Mouse (Mus musculus) megakaryocyte progenitor cell, adult 5-6 weeks (primary cell): Measurements from ENCODE around the gene Zscan22. TPM values are rescaled to one million over a fixed set of nuclear protein-coding genes. Genes with fewer than 3 reads are reported as not detected.
"Not testable (repeated sequence)": the region's sequence is repeated elsewhere in the genome, so short reads cannot be mapped to it uniquely, and the experiment has no call there.

ENCODE experiments used
- ATAC-seq: replicated peaks from 2 replicates; pipeline ENCODE4 v1.8.0; 2016; ENCODE audit warnings: mild to moderate bottlenecking, moderate TSS enrichment, inconsistent platforms; ENCODE audit not compliant: poor library complexity
- total RNA-seq, 2 experiments: library from RNA; stranded (forward) in 1 of 2; stranded (reverse) in 1 of 2; fragments of 157-497, 149-512 nt in 1 of 2; fragments of 200-1000 nt in 1 of 2; gene quantifications; 2 replicates each; pipeline versions ENCODE4 v1.2.3 to v1.2.4; 2015 to 2017

The Zscan22 gene
- total RNA-seq, 2 experiments from 2014 or later = 8.2 to 20.6 TPM

- 0 out of 2 replicates have a peak, but pooled peaks have one; percentile 0 for ATAC-seq
These were observed 29.6 kb downstream of the Zscan22 start, which contains the start of gene Rnf225 for GRCm38 (mm10) chr7:12927191-12927680. TSS of gene Rnf225 (plus strand) at chr7:12927416.

GRCm38 (mm10) chr7:12927693-12928589 is 30.3 kb downstream of the Zscan22 start:
- ATAC-seq = peak; percentile 53

- ATAC-seq = no peak
These were observed 36.1 kb downstream of the Zscan22 start for GRCm38 (mm10) chr7:12933615-12934140.

- peak; percentile 49; the same call in 1 of the 2 replicates for ATAC-seq
These were observed 37.2 kb downstream of the Zscan22 start for GRCm38 (mm10) chr7:12934808-12935207.

GRCm38 (mm10) chr7:12937254-12937803 is 39.7 kb downstream of the Zscan22 start:
- not testable (repeated sequence) for ATAC-seq

- ATAC-seq = no peak
These were observed 43.0 kb downstream of the Zscan22 start for GRCm38 (mm10) chr7:12940599-12940998.

GRCm38 (mm10) chr7:12943488-12943887 is 45.9 kb downstream of the Zscan22 start:
- ATAC-seq = peak; percentile 100

- ATAC-seq = peak; percentile 92
These were observed 51.6 kb downstream of the Zscan22 start for GRCm38 (mm10) chr7:12949032-12949871.

- no peak for ATAC-seq
These were observed 52.2 kb downstream of the Zscan22 start for GRCm38 (mm10) chr7:12949872-12950229.

GRCm38 (mm10) chr7:12954896-12955295 is 57.3 kb downstream of the Zscan22 start:
- peak; percentile 90 for ATAC-seq

- no peak for ATAC-seq
These were observed 59.9 kb downstream of the Zscan22 start for GRCm38 (mm10) chr7:12957511-12957910.

Other genes with a start within 250 kb of the Zscan22 start
- gene Vmn2r55, start 212.8 kb upstream of the Zscan22 start, total RNA-seq (2015) = not detected in 2 replicates
- gene Vmn2r55, start 212.8 kb upstream of the Zscan22 start, total RNA-seq (2017) = not detected in 2 replicates
- gene Vmn2r56, start 162.8 kb upstream of the Zscan22 start, total RNA-seq (2015) = not detected in 2 replicates
- gene Vmn2r56, start 162.8 kb upstream of the Zscan22 start, total RNA-seq (2017) = not detected in 2 replicates
- 0.95 and 2.0 TPM in 2 replicates for gene Zscan18, start 94.2 kb upstream of the Zscan22 start, total RNA-seq (2015)
- gene Zscan18, start 94.2 kb upstream of the Zscan22 start, total RNA-seq (2017) = 1.1 and 1.7 TPM in 2 replicates
- 6.5 and 7.5 TPM in 2 replicates for gene Zfp329, start 79.0 kb upstream of the Zscan22 start, total RNA-seq (2015)
- gene Zfp329, start 79.0 kb upstream of the Zscan22 start, total RNA-seq (2017) = 6.2 and 7.8 TPM in 2 replicates
- 26.4 and 30.9 TPM in 2 replicates for gene Zfp110, start 63.1 kb upstream of the Zscan22 start, total RNA-seq (2015)
- gene Zfp110, start 63.1 kb upstream of the Zscan22 start, total RNA-seq (2017) = 31.2 and 36.8 TPM in 2 replicates
- 3.2 and 5.9 TPM in 2 replicates for gene Zfp128, start 16.6 kb upstream of the Zscan22 start, total RNA-seq (2015)
- gene Zfp128, start 16.6 kb upstream of the Zscan22 start, total RNA-seq (2017) = 2.0 and 2.7 TPM in 2 replicates
- gene Rps5, start 24.5 kb downstream of the Zscan22 start, total RNA-seq (2015) = 3,071 and 3,115 TPM in 2 replicates
- gene Rps5, start 24.5 kb downstream of the Zscan22 start, total RNA-seq (2017) = 1,264 and 1,790 TPM in 2 replicates
- gene Rnf225, start 29.6 kb downstream of the Zscan22 start, total RNA-seq (2015) = 0.76 and 1.0 TPM in 2 replicates
- gene Rnf225, start 29.6 kb downstream of the Zscan22 start, total RNA-seq (2017) = 0.57 and 0.62 TPM in 2 replicates
- gene Zfp324, start 68.0 kb downstream of the Zscan22 start, total RNA-seq (2015) = 3.9 and 4.0 TPM in 2 replicates
- 6.5 and 8.5 TPM in 2 replicates for gene Zfp324, start 68.0 kb downstream of the Zscan22 start, total RNA-seq (2017)
- gene Zfp446, start 80.0 kb downstream of the Zscan22 start, total RNA-seq (2015) = 3.1 and 4.4 TPM in 2 replicates
- 2.6 and 3.3 TPM in 2 replicates for gene Zfp446, start 80.0 kb downstream of the Zscan22 start, total RNA-seq (2017)
- not detected in 2 replicates for gene Slc27a5, start 100.4 kb downstream of the Zscan22 start, total RNA-seq (2015)
- gene Slc27a5, start 100.4 kb downstream of the Zscan22 start, total RNA-seq (2017) = not detected in 2 replicates
- 389 and 409 TPM in 2 replicates for gene Trim28, start 101.3 kb downstream of the Zscan22 start, total RNA-seq (2015)
- 506 and 507 TPM in 2 replicates for gene Trim28, start 101.3 kb downstream of the Zscan22 start, total RNA-seq (2017)
- gene Zbtb45, start 112.2 kb downstream of the Zscan22 start, total RNA-seq (2015) = 11.4 and 13.8 TPM in 2 replicates
- 7.8 and 9.8 TPM in 2 replicates for gene Zbtb45, start 112.2 kb downstream of the Zscan22 start, total RNA-seq (2017)
- gene Chmp2a, start 137.0 kb downstream of the Zscan22 start, total RNA-seq (2015) = 145 and 150 TPM in 2 replicates
- 168 and 203 TPM in 2 replicates for gene Chmp2a, start 137.0 kb downstream of the Zscan22 start, total RNA-seq (2017)
- 150 and 160 TPM in 2 replicates for gene Ube2m, start 140.5 kb downstream of the Zscan22 start, total RNA-seq (2015)
- gene Ube2m, start 140.5 kb downstream of the Zscan22 start, total RNA-seq (2017) = 123 and 179 TPM in 2 replicates
- gene Mzf1, start 156.9 kb downstream of the Zscan22 start, total RNA-seq (2015) = 0.37 and 1.1 TPM in 2 replicates
- gene Mzf1, start 156.9 kb downstream of the Zscan22 start, total RNA-seq (2017) = 0.25 and 1.1 TPM in 2 replicates
- gene Vmn1r85, start 197.4 kb downstream of the Zscan22 start, total RNA-seq (2015) = not detected in 2 replicates
- not detected in 2 replicates for gene Vmn1r85, start 197.4 kb downstream of the Zscan22 start, total RNA-seq (2017)
- not detected in 2 replicates for gene Vmn1r86, start 222.1 kb downstream of the Zscan22 start, total RNA-seq (2015)
- not detected in 2 replicates for gene Vmn1r86, start 222.1 kb downstream of the Zscan22 start, total RNA-seq (2017)
- not detected in 2 replicates for gene Vmn1r87, start 242.3 kb downstream of the Zscan22 start, total RNA-seq (2015)
- not detected in 2 replicates for gene Vmn1r87, start 242.3 kb downstream of the Zscan22 start, total RNA-seq (2017)